Mouse (Mus musculus) kidney, adult 10 weeks (tissue): Measurements from ENCODE around the gene Gm17268. TPM values are rescaled to one million over a fixed set of nuclear protein-coding genes. Genes with fewer than 3 reads are reported as not detected.

Experiments used
- polyA plus RNA-seq: library from polyadenylated mRNA; stranded (reverse); fragments of 350-450 nt; fragmentation: Illumina TruSeq; extraction: RNeasy Lipid Tissue Mini Kit (QIAGEN cat#74804); gene quantifications from one replicate; pipeline ENCODE4 v1.2.3, GENCODE M21; 2014; ENCODE audit warnings: low read depth, low replicate concordance

The Gm17268 gene
- not detected for polyA plus RNA-seq

DNA sequence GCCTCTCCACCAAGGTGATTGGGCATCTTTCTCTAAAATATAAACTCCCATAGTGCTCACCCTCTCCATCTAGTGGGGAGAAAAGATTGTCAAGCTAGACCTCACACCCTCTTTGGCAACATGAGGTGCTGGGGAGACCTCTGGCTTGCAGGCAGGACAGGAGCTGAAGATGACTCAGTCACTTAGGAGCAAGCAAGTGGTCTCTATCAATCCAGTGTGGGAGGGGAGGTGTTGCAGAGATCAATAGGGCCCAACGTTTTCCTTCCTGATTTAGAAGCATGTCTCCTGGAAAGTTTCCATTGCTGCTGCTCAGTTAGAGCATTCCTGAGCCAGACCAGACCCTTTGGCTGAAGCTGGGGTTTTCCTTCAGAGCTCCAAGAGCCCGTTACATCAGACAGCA is at the start of gene Gm17268:
Gene Gm17268, minus strand, starts transcription at position 28 of the 400 bp plus-strand sequence.

DNA sequence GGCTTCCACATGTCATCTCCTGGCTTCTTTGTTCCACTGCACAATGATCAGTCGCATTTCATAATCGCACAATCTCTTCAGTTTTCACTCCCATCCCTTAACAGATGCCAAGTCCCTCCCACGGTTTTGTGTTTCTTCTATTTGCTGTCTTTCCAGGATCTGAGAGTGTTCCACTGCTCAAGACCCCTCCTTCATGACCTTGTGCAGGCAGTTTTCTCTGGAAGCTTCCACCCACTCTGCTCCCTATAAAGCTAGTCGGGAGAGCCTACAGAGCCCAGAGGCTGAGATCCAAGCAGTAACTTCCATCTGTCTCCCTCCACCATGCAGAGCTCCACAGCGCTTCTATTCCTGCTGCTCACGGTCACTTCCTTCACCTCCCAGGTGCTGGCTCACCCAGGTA is 19.3 kb upstream of the Gm17268 start, which contains the start of gene Ccl11:
Gene Ccl11, plus strand, starts transcription at position 178 of the 400 bp plus-strand sequence.

GRCm38 (mm10) chr11:82045471-82045870 is 7.1 kb upstream of the Gm17268 start, which contains the start of gene Ccl7:
Ccl7 (plus strand) TSS chr11:82045712.

DNA sequence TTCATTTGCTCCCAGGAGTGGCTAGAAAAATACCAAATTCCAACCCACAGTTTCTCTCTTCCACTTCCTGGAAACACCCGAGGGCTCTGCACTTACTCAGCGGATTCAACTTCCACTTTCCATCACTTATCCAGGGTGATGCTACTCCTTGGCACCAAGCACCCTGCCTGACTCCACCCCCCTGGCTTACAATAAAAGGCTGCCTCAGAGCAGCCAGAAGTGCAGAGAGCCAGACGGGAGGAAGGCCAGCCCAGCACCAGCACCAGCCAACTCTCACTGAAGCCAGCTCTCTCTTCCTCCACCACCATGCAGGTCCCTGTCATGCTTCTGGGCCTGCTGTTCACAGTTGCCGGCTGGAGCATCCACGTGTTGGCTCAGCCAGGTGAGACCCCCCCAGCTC is 3.0 kb downstream of the Gm17268 start, which contains the start of gene Ccl2:
Gene Ccl2, plus strand, starts transcription at position 216 of the 400 bp plus-strand sequence.

Other genes starting within 250 kb of the Gm17268 start
- gene 5530401A14Rik, start 177.9 kb downstream of the Gm17268 start, polyA plus RNA-seq: not detected
- not detected for gene Asic2, start 70.1 kb downstream of the Gm17268 start, polyA plus RNA-seq
- gene Ccl2, start 3.0 kb downstream of the Gm17268 start, polyA plus RNA-seq: 3.0 TPM
- not detected for gene Ccl7, start 7.2 kb upstream of the Gm17268 start, polyA plus RNA-seq
- 1.2 TPM for gene Ccl11, start 19.3 kb upstream of the Gm17268 start, polyA plus RNA-seq
- gene Ccl12, start 63.3 kb upstream of the Gm17268 start, polyA plus RNA-seq: not detected
- not detected for gene Ccl8, start 76.6 kb upstream of the Gm17268 start, polyA plus RNA-seq